Mouse (Mus musculus): ENCODE measurements around the gene Maip1.

The Maip1 gene

GRCm38 (mm10) chr1:57406187-57407151, at the start of gene Maip1, which contains the start of gene Tyw5:
Gene Maip1 (plus strand): TSS chr1:57406328.
Gene Tyw5 (minus strand): TSS chr1:57407101.
- peak; percentile 64 for DNase-seq (ENCODE audit: low read depth, low spot score)

- DNase-seq (ENCODE audit: low read depth, low spot score), result no peak
Observed at GRCm38 (mm10) chr1:57358546-57358945, 47.6 kb upstream of the Maip1 start.

GRCm38 (mm10) chr1:57367446-57367845, 38.7 kb upstream of the Maip1 start:
- no peak for DNase-seq (ENCODE audit: low read depth, low spot score)

DNA sequence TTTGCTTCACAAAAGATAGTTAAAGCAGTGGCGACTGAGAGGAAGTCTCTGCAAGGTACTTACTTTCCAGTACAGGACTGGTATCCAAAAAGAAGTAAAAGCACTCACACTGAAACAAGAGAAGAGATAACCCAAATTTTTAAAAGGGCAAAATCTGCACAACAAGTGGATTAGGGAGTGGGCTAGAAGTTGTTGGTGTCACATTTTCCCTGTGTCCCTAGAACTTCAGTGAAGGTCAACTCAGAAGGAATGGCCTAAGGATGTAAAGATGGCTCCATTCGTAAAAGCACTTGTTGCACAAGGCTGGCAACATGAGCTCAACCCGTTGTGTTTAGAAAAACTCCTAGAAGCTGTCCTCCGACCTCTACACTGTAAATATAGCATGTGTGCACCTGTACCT, 37.0 kb upstream of the Maip1 start:
- no peak for DNase-seq (ENCODE audit: low read depth, low spot score)

GRCm38 (mm10) chr1:57370451-57370850, 35.7 kb upstream of the Maip1 start:
- DNase-seq (ENCODE audit: low read depth, low spot score), result no peak

DNA sequence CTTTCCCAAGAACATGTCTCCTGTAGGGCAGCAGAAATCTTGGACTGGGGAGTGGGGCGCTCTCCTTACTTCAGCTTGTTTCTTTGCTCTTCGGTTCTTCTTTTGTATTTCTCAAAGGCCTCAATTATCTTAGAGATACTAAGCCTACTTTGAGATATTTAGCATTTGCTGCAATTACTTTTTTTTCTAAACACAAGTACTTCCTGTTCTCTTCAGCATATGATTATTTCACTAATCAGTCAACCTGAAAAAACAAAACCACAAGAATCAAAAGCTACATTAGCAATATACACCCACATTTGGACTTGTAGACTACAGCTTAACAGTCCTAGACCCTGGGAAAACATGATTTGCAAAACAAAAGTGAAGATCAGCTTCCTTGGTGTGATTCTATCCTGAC, 30.9 kb upstream of the Maip1 start:
- DNase-seq (ENCODE audit: low read depth, low spot score), result no peak

DNA sequence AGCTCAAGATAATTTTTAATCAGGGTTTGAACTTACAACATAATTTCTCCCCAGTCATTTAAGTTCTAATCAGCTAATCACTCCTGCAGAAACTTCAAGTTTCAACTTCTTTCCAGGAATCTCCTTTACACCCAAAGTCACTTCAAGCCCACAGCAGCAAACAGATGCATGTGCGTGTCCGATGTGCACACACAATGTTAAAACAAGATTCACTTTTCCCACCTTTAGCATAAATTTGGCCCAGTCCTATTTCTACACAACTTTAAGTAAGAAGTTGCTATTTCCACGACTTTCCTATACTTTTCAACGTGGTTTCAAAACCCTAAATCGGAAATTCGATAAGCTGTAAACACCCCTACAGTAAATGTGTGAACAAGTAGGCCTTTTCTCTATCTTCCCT, 29.3 kb upstream of the Maip1 start:
- DNase-seq (ENCODE audit: low read depth, low spot score), result no peak

DNA sequence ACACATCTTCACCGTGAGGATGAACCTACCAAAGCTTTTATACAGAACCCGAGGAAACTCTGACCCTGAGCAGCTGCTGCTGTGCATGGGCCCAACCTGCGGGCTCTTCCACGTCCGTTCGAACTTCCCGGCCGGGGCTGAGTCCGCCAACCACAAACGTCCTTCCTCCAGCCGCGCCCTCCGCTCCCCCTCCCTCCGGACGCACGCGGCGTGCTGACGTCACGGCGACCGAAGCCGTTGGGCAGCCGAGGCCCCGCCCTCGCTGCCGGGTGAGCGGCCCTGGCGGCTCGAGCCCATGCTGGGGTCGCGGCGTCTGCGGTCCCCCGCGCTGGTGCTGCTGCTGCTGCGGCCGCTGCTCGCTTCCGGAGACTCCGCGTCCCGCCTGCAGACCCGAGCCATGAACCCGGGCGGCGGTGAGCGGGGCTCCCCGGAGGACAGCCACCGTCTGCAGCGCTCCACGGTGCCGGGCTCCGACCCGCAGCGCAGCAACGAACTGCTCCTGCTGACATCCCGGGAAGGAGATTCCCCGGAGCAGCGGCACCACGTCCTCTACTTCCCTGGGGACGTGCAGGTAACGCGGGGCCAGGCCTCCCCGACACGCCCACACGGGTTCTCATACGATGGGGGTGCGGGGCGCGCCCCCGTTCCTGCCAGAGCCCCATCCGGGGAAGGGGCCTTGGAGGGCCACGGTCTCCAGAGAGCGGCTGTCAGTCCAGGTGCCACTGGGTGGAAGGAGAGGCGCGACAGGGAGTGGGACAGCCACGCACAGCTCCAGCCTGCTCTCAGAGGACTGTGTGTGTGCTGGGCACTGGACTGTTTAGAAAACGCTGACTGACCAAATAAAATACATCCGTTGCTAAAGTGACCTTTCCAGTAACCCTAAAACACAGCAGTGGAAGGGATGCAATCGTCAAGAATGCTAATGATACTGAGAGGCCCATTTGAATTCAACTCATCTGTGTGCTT, 28.5 kb upstream of the Maip1 start, which contains the start of gene 1700066M21Rik:
Gene 1700066M21Rik (plus strand): TSS at position 245 of the 966 bp plus-strand sequence.
- DNase-seq (ENCODE audit: low read depth, low spot score), result peak; percentile 87

GRCm38 (mm10) chr1:57386519-57386918, 19.6 kb upstream of the Maip1 start:
- DNase-seq (ENCODE audit: low read depth, low spot score), result no peak

- DNase-seq (ENCODE audit: low read depth, low spot score), result no peak
Observed at GRCm38 (mm10) chr1:57387876-57388275, 18.3 kb upstream of the Maip1 start.

DNA sequence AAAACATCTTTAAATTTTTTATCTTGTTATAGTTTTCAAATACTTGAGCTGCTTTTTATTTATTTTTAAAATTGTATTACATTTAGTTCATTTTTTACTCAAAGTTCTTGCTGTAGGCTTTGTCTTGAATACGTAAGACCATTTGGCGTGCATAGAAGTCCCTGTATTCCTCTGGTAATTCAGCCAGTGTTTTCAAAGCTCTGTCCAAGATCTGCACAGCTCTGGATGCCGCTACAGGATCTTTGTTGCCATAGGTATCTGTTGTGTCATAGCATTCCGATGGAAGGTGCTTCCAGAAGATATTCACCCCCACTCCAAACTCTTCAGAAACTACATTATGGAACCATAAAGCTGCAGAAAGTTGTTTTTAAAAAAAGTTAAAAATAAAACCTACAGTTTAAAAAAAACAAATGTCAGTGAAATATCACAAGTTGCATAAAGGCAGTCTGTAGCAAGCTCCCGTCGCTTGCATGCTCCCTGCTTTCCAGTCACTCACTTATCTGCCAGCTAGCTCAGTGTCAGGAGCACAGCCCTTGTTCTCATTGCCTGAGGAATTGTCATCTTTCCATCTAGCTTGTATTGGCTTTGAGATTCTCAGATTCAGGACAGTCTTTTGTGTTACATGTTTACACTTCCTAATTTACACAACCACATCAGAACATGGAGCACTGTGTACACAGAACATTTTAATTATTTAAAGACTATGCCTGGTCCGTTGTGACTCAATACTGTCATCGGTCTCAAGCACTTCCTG, 17.5 kb upstream of the Maip1 start:
- no peak for DNase-seq (ENCODE audit: low read depth, low spot score)

DNA sequence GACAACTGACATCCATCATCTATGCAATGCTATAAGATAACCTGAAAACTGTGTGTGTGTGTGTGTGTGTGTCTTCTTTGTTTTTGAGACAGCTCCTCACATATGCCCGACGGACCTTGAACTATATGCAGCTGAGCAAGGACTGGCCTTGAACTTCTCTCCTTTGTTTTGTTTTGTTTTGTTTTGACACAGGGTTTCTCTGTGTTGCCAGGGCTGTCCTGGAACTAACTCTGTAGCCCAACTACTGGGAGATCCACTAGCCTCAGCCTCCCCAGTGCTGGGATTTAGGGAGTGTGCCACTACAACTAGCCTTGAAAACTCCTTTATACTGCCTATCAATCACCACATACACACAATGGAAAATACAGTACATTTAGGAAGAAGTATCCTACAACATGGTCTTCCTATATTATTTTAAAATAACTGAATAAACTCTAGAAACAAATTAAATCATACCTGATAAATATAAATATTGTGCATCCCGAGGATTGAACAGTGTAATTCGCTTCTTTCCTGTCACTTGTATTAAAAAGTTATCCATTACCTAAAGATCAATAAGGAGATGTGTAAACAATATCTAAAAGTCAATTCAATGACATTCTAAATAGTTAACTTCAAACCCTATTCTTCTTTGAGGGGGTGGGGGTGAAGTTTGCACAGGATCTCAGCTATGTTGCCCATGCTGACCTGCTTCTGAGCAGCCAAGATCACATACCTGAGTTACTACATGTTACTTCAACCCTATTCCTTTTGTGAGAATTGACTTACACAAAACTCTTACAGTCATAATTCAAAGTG, 14.9 kb upstream of the Maip1 start:
- no peak for DNase-seq (ENCODE audit: low read depth, low spot score)

GRCm38 (mm10) chr1:57392417-57392816, 13.7 kb upstream of the Maip1 start:
- DNase-seq (ENCODE audit: low read depth, low spot score), result no peak

GRCm38 (mm10) chr1:57394051-57394450, 12.1 kb upstream of the Maip1 start:
- DNase-seq (ENCODE audit: low read depth, low spot score), result no peak

DNA sequence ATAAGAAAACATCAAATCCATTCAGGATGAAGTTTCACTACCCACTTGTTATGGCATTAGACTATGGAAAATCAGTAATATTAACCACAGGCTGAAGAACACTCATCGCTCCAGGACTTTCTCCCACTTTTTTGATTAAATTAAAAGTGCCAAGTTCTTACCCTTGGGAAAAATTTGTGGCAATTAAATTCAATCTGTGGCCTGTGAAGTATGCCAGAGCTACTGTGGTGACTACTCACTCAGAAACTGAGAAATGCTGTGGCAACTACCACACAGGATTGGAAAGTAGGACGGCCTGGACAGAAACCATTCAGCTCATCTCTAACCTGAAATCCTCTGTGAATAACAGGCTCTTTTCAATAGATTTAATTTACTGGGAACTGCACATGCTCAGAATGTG, 5.8 kb upstream of the Maip1 start:
- DNase-seq (ENCODE audit: low read depth, low spot score), result no peak

- no peak for DNase-seq (ENCODE audit: low read depth, low spot score)
Observed at GRCm38 (mm10) chr1:57400877-57401276, 5.3 kb upstream of the Maip1 start.

GRCm38 (mm10) chr1:57402116-57402515, 4.0 kb upstream of the Maip1 start:
- DNase-seq (ENCODE audit: low read depth, low spot score), result no peak

- DNase-seq (ENCODE audit: low read depth, low spot score), result no peak
Observed at GRCm38 (mm10) chr1:57408994-57409393, 2.9 kb downstream of the Maip1 start.

DNA sequence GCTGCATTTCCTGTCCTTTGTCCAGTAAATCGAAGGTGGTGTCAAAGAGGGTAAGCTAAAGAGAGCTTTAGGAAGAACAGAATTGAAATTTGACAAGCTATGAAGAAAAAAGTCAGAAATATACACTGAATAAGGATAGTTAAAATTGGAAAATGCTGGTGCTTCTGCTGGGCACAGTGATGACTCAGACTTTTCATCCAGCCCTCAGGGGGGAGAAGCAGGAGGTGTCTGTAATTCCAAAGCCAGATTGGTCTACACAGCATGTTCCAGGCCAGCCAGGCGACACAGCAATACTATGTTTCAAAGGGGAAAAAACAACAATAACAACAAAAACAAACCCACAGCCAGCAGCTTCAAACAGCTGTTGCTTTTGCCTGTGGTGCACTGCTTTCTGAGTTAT, 7.3 kb downstream of the Maip1 start:
- DNase-seq (ENCODE audit: low read depth, low spot score), result no peak

- peak; percentile 9 for DNase-seq (ENCODE audit: low read depth, low spot score)
Observed at GRCm38 (mm10) chr1:57423696-57424095, 17.6 kb downstream of the Maip1 start.
